Mouse (Mus musculus) lung, postnatal 0 days (tissue): ENCODE measurements around the gene Kcna10. TPM values are rescaled to one million over a fixed set of nuclear protein-coding genes. Genes with fewer than 3 reads are reported as not detected.
A peak's percentile ranks its signal among the peaks of the same experiment; 100 is the strongest.

Source experiments
- ATAC-seq: fragments of 200-750 bp; cut with Nextera tagmentation; 2 replicates; pipeline ENCODE4 v1.8.0; 2017; ENCODE audit warnings: moderate library complexity
- DNase-seq: peaks from one replicate; pipeline ENCODE4 v3.0.0-alpha.2; 2016; ENCODE audit warnings: low spot score
- H3K27ac ChIP-seq: fragments of 300-500 bp; sonication (generic); 2 replicates; pipeline ENCODE4 v1.5.1; 2014; ENCODE audit warnings: antibody characterized with exemption, mild to moderate bottlenecking, low read length, mixed read lengths
- H3K27me3 ChIP-seq: fragments of 300-500 bp; sonication (generic); replicated peaks from 2 replicates; pipeline ENCODE4 v1.6.1; 2014; ENCODE audit warnings: low read length, mixed read lengths; ENCODE audit not compliant: insufficient read depth
- H3K36me3 ChIP-seq: fragments of 300-500 bp; sonication (generic); 2 replicates; pipeline ENCODE4 v1.6.1; 2014; ENCODE audit warnings: low read length, mixed read lengths; ENCODE audit not compliant: insufficient read depth
- H3K4me1 ChIP-seq: fragments of 300-500 bp; sonication (generic); 2 replicates; pipeline ENCODE4 v1.6.1; 2014; ENCODE audit warnings: antibody characterized with exemption, low read depth, low read length, mixed read lengths; ENCODE audit not compliant: insufficient read depth
- H3K4me2 ChIP-seq: fragments of 300-500 bp; sonication (generic); replicated peaks from 2 replicates; pipeline ENCODE4 v1.6.1; 2014; ENCODE audit warnings: low read depth, mild to moderate bottlenecking, low read length, moderate library complexity, mixed read lengths
- H3K4me3 ChIP-seq: fragments of 300-500 bp; sonication (generic); 2 replicates; pipeline ENCODE4 v1.5.1; 2014; ENCODE audit warnings: low read depth, low read length
- H3K9ac ChIP-seq: fragments of 300-500 bp; sonication (generic); replicated peaks from 2 replicates; pipeline ENCODE4 v1.6.1; 2014; ENCODE audit warnings: low read depth, mild to moderate bottlenecking
- H3K9me3 ChIP-seq: fragments of 300-500 bp; sonication (generic); 2 replicates; pipeline ENCODE4 v1.6.1; 2016; ENCODE audit warnings: low read length, mixed read lengths
- CTCF ChIP-seq: IDR thresholded peaks from 2 replicates; pipeline ENCODE4 v1.5.1; 2016; ENCODE audit warnings: antibody characterized with exemption, mild to moderate bottlenecking
- EP300 ChIP-seq: IDR thresholded peaks from 2 replicates; pipeline ENCODE4 v1.6.1; 2016; ENCODE audit warnings: antibody characterized with exemption, mild to moderate bottlenecking, control low read depth
- WGBS: fragments of 180-500 bp; shearing (Covaris S2); extraction: QIAGEN DNeasy Blood & Tissue Kit; methylation state at CpG from one replicate; pipeline ENCODE4 v1.1.7; 2014; 5-methylcytosine and 5-hydroxymethylcytosine counted together
- polyA plus RNA-seq: library from polyadenylated mRNA; unstranded; fragments of >200 nt; fragmentation: Nextera tagmentation; extraction: Ambion mirVana; gene quantifications from 2 replicates; pipeline ENCODE4 v1.2.1, GENCODE M21; 2015

The Kcna10 gene
- polyA plus RNA-seq, 1 experiment from 2014 or later, result not detected

DNA sequence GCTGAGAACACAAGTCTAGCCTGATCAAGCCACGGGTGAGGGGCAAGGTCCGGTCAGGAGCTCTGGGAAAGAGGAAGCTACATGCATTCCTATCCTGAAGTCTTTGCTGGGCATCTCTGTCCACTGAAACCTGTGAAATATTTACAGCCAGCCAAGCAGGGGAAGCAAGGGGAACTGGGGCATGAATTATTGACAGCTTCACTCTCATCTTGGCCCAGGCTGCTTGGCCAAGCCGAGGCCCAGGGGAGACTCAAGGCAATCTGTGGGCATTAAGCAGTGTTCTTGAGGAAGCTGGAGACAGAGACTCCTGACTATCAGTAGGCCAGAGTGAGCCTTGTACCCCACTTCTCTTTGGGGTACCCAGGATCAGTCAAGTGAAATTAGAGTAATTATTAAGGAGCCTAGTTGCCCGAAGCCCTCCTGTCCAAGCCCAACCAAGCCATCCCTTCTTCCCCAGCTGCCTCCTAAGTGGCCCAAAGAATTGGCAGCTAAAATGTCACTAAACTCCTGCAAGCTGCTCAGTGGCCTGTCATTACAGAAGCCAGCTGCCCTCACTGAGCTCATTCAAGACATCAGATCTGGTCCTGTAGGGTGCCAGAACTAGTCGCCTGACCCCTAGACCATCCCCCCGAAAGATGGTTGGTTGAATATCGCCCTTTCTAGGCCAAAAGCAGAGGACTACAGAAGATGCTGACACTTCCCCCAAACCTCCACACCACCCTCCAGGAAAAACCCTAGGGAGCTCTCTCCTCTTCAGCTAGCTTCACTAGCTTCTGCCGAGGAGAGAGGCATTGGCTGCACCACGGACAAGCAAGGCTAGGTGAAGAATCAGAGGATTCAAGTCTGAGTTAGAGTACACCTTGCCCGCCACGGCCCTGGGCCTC lies 28.8 kb upstream of the Kcna10 start:
- DNase-seq, result no peak
- WGBS, result 78% methylated on average over 11 of the region's 11 CpGs
- Histone ChIP-seq H3K27ac (no peak overlapping the region), H3K36me3 (no peaks in the 10 kb centered on the region), H3K27me3 (no peaks in the 10 kb centered on the region), H3K9me3 (no peaks in the 10 kb centered on the region), H3K4me1 (no peaks in the 10 kb centered on the region), H3K9ac (no peak overlapping the region), H3K4me2 (no peak overlapping the region), H3K4me3 (no peak overlapping the region)
- ATAC-seq, result no peak
- TF ChIP-seq EP300 (no peak), CTCF (no peak)

DNA sequence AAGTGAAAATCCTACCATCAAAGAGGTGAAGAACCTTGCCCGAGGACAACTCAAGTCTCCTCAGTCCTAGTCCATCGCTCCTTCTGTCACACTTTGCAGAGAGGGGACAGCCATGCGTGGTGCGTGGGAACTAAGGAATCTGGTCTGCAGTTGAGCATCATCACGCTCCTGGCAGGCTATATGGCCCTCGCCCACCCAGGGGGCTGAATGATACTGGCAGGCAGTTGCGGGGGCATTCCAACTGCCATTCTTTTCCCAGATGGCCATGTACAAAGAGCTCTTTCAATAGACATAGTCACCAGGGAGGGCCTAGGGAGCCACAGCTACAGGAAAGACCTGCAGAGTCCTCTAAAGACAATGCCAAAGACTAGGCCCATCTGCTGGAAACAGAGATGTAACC lies 24.0 kb upstream of the Kcna10 start:
- Histone ChIP-seq H3K4me2 (no peak overlapping the region), H3K27ac (no peak overlapping the region), H3K27me3 (no peaks in the 10 kb centered on the region), H3K9me3 (no peaks in the 10 kb centered on the region), H3K36me3 (no peaks in the 10 kb centered on the region), H3K9ac (no peak overlapping the region), H3K4me3 (no peak overlapping the region), H3K4me1 (no peaks in the 10 kb centered on the region)
- TF ChIP-seq EP300 (no peak), CTCF (no peak)
- no peak for DNase-seq
- WGBS, result 93% methylated on average over 7 of the region's 7 CpGs
- no peak for ATAC-seq

DNA sequence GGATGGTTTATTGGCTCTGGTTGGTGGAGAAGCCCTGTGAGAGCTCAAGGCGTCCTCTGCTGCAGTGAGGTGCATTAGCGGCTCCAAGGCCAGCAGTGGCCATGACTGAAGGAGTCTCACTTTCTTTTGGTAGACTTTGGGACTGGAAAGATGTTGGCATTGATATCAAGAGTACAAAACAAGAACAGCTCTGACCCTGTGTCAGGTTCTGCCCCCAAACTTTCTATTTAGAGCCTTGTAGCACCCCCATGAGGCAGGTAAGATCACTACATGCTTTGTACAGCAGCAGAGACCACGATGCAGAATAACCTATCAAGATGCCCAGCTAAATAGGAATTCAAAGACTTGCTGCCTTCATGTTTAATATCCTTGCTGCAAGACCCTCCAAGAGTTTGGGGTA lies 23.4 kb upstream of the Kcna10 start:
- no peaks in the 10 kb centered on the region for H3K27me3 ChIP-seq
- H3K9ac ChIP-seq, result no peak overlapping the region
- DNase-seq (peak; percentile 27), ATAC-seq (no peak)
- 63% methylated on average over 3 of the region's 3 CpGs for WGBS
- H3K4me1 ChIP-seq, result no peaks in the 10 kb centered on the region
- TF ChIP-seq CTCF (peak; percentile 41), EP300 (no peak)
- no peak overlapping the region for H3K27ac ChIP-seq
- H3K36me3 ChIP-seq, result no peaks in the 10 kb centered on the region
- no peaks in the 10 kb centered on the region for H3K9me3 ChIP-seq
- no peak overlapping the region for H3K4me2 ChIP-seq
- no peak overlapping the region for H3K4me3 ChIP-seq

DNA sequence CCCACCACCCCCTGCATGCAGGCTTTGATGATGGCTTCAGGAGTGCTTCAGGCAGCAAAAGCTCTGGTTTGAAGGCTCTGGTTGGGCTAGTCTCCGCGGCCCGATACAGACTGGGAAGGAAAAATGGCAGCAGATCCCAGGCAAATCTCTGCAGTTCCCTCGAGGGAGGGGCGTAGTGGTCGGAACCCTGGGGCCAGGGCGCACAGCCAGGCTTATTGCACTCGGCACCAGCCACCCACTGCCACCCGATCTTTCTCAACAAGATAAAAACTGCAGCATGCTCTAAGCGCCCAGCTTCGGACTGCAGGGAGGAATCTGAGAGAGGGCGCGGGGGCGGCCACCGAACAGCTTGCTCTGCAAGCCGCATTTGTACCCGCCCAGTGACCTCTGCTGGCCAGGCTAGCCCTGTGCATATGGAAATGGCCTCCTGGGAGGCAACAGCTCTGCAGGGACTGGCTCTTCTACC lies 23.0 kb upstream of the Kcna10 start:
- TF ChIP-seq EP300 (no peak), CTCF (peak; percentile 54)
- Histone ChIP-seq H3K36me3 (no peaks in the 10 kb centered on the region), H3K4me1 (no peaks in the 10 kb centered on the region), H3K9me3 (no peaks in the 10 kb centered on the region), H3K27me3 (no peaks in the 10 kb centered on the region), H3K4me2 (0 out of 2 replicates have a peak overlapping the region, but pooled peaks have one; percentile 1), H3K27ac (no peak overlapping the region), H3K4me3 (no peak overlapping the region), H3K9ac (no peak overlapping the region)
- DNase-seq, result peak; percentile 31
- WGBS, result 2% methylated on average over 17 of the region's 17 CpGs
- ATAC-seq, result peak; percentile 43; the same call in 1 of the 2 replicates

DNA sequence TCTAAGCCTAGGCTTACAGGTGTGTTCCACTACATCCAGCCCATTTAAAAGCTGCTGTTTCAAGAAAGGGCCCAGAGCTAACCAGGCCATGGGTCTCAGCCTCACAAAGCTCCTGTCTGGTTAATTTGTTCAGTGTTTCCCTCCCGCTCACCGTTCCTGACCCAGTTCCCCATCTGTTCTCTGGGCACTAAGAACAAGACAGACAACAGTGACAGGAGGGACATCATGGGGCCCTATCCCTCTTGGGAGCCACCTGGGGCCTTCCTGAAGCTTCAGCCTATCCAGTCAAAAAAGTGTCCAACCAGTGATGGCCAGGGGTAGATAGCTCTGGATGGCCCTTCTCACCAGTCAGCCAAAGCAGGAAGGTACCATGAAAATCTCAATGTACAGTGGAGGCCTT lies 20.1 kb upstream of the Kcna10 start:
- Histone ChIP-seq H3K4me1 (no peaks in the 10 kb centered on the region), H3K4me3 (no peak overlapping the region), H3K27me3 (no peaks in the 10 kb centered on the region), H3K36me3 (no peaks in the 10 kb centered on the region), H3K4me2 (no peak overlapping the region), H3K9ac (no peak overlapping the region), H3K9me3 (no peaks in the 10 kb centered on the region), H3K27ac (no peak overlapping the region)
- DNase-seq (no peak), ATAC-seq (no peak)
- 98% methylated on average over 2 of the region's 2 CpGs for WGBS
- TF ChIP-seq EP300, result no peak
- no peak for TF ChIP-seq CTCF

DNA sequence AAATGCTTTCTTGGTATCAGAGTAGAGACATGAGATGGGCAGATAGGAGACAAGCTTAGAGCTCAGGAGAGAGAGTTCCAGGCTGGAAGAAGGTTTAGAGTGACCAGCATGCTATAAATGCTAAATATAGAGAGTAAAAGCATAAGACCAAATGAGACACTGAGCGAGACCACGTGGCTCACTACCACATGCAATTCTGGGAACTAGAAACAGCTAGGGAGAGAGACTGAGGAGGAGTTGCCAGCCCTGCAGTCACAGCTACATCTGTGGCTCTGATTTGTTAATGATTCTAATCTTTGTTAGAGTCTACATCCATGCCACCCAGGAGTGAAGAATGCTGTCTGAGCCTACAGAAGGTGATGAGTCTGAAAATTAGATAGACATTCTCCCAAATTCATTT lies 13.3 kb upstream of the Kcna10 start:
- Histone ChIP-seq H3K36me3 (no peaks in the 10 kb centered on the region), H3K4me2 (no peak overlapping the region), H3K27ac (no peak overlapping the region), H3K27me3 (no peaks in the 10 kb centered on the region), H3K4me1 (no peaks in the 10 kb centered on the region), H3K9me3 (no peaks in the 10 kb centered on the region), H3K9ac (no peak overlapping the region), H3K4me3 (no peak overlapping the region)
- DNase-seq (no peak), ATAC-seq (no peak)
- TF ChIP-seq EP300, result no peak
- no peak for TF ChIP-seq CTCF
- WGBS, result 74% methylated on average over 2 of the region's 2 CpGs
